Mouse (Mus musculus) lung, postnatal 0 days (tissue): ENCODE data around the gene Myl10.

ENCODE experiments used
- CTCF ChIP-seq: IDR thresholded peaks from 2 replicates; pipeline ENCODE4 v1.5.1; 2016; ENCODE audit warnings: antibody characterized with exemption, mild to moderate bottlenecking
- EP300 ChIP-seq: IDR thresholded peaks from 2 replicates; pipeline ENCODE4 v1.6.1; 2016; ENCODE audit warnings: antibody characterized with exemption, mild to moderate bottlenecking, control low read depth

DNA sequence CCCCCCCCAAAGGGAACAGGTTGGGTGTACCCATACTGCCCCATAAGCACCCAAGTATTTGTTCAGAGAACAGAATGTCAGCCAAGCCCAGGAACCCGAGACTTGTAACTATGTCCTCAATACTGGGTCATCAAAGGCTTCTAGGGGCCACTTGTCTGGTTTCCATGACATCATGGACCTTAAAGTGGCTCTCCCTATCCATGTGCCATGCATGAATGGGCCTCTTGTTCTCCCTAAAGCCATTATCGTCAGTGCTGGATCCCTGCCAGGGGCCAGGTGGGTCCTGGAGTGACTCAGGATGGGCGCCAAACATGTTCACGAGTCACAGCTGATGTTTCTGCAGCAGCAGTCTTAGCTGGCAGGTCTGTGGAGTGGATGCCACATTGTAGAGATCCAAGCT is 17.8 kb downstream of the Myl10 start:
- TF ChIP-seq EP300: peak; percentile 99
- no peak for TF ChIP-seq CTCF
